Mouse (Mus musculus) lung, postnatal 0 days (tissue): ENCODE data around the gene Gnat2. TPM values are rescaled to one million over a fixed set of nuclear protein-coding genes. Genes with fewer than 3 reads are reported as not detected.

ENCODE experiments used
- ATAC-seq: fragments of 200-750 bp; cut with Nextera tagmentation; 2 replicates; pipeline ENCODE4 v1.8.0; 2017; ENCODE audit warnings: moderate library complexity
- DNase-seq: peaks from one replicate; pipeline ENCODE4 v3.0.0-alpha.2; 2016; ENCODE audit warnings: low spot score
- H3K27ac ChIP-seq: fragments of 300-500 bp; sonication (generic); 2 replicates; pipeline ENCODE4 v1.5.1; 2014; ENCODE audit warnings: antibody characterized with exemption, mild to moderate bottlenecking, low read length, mixed read lengths
- H3K27me3 ChIP-seq: fragments of 300-500 bp; sonication (generic); replicated peaks from 2 replicates; pipeline ENCODE4 v1.6.1; 2014; ENCODE audit warnings: low read length, mixed read lengths; ENCODE audit not compliant: insufficient read depth
- H3K36me3 ChIP-seq: fragments of 300-500 bp; sonication (generic); 2 replicates; pipeline ENCODE4 v1.6.1; 2014; ENCODE audit warnings: low read length, mixed read lengths; ENCODE audit not compliant: insufficient read depth
- H3K4me1 ChIP-seq: fragments of 300-500 bp; sonication (generic); 2 replicates; pipeline ENCODE4 v1.6.1; 2014; ENCODE audit warnings: antibody characterized with exemption, low read depth, low read length, mixed read lengths; ENCODE audit not compliant: insufficient read depth
- H3K4me2 ChIP-seq: fragments of 300-500 bp; sonication (generic); replicated peaks from 2 replicates; pipeline ENCODE4 v1.6.1; 2014; ENCODE audit warnings: low read depth, mild to moderate bottlenecking, low read length, moderate library complexity, mixed read lengths
- H3K4me3 ChIP-seq: fragments of 300-500 bp; sonication (generic); 2 replicates; pipeline ENCODE4 v1.5.1; 2014; ENCODE audit warnings: low read depth, low read length
- H3K9ac ChIP-seq: fragments of 300-500 bp; sonication (generic); replicated peaks from 2 replicates; pipeline ENCODE4 v1.6.1; 2014; ENCODE audit warnings: low read depth, mild to moderate bottlenecking
- H3K9me3 ChIP-seq: fragments of 300-500 bp; sonication (generic); 2 replicates; pipeline ENCODE4 v1.6.1; 2016; ENCODE audit warnings: low read length, mixed read lengths
- CTCF ChIP-seq: IDR thresholded peaks from 2 replicates; pipeline ENCODE4 v1.5.1; 2016; ENCODE audit warnings: antibody characterized with exemption, mild to moderate bottlenecking
- EP300 ChIP-seq: IDR thresholded peaks from 2 replicates; pipeline ENCODE4 v1.6.1; 2016; ENCODE audit warnings: antibody characterized with exemption, mild to moderate bottlenecking, control low read depth
- WGBS: fragments of 180-500 bp; shearing (Covaris S2); extraction: QIAGEN DNeasy Blood & Tissue Kit; methylation state at CpG from one replicate; pipeline ENCODE4 v1.1.7; 2014; 5-methylcytosine and 5-hydroxymethylcytosine counted together
- polyA plus RNA-seq: library from polyadenylated mRNA; unstranded; fragments of >200 nt; fragmentation: Nextera tagmentation; extraction: Ambion mirVana; gene quantifications from 2 replicates; pipeline ENCODE4 v1.2.1, GENCODE M21; 2015

Gnat2 gene
- polyA plus RNA-seq, 1 experiment from 2014 or later, result 0.33 TPM

DNA sequence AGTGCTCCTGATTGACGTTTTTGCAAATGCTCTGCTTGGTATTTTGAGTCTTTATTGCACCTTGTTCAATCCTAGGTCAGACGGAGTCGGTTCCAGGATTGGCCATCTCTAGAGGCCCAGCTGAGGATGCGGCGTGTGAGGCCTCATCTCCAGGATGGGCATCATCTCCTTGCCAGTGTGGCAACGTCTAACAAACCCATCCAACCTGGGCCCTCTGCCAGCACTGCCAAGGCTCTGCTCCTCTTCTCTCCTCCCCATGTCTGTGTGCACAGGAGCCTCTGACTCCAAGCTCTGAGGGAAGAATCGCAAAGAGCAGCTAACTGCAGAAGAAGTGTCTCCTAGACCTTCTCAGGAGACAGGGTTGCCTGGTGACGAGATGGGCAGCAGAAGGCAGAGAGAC, 29.9 kb upstream of the Gnat2 start:
- WGBS, result 79% methylated on average over 8 of the region's 8 CpGs
- no peak overlapping the region for H3K9ac ChIP-seq
- no peak overlapping the region for H3K4me2 ChIP-seq
- no peaks in the 10 kb centered on the region for H3K4me1 ChIP-seq
- no peak overlapping the region for H3K4me3 ChIP-seq
- H3K27ac ChIP-seq, result no peak overlapping the region
- no peak for TF ChIP-seq CTCF
- no peak for TF ChIP-seq EP300
- no peak for DNase-seq
- H3K36me3 ChIP-seq, result no peaks in the 10 kb centered on the region
- H3K27me3 ChIP-seq, result no peaks in the 10 kb centered on the region
- no peaks in the 10 kb centered on the region for H3K9me3 ChIP-seq
- ATAC-seq, result no peak

DNA sequence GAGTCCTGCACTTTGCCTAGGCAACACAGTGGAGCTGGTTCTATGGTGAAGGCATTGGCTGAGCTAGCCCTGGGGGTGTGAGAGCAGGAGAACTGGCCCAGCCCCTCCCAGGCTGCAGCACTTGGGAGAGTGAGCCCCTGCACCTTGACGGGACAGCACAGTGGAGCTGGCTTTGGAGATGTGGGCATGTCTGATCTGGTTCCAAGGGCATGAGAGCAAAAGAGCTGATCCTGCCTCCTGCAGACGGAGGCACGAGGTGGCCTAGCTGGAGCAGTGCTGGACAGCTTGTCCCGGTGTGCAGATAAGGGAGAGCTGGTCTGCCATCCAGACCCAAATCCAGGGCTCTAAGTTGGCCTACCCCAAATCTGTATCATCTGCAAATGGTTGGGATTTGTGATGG, 27.9 kb upstream of the Gnat2 start:
- DNase-seq, result no peak
- Histone ChIP-seq H3K27ac (no peak overlapping the region), H3K4me3 (no peak overlapping the region), H3K9me3 (no peaks in the 10 kb centered on the region), H3K27me3 (no peaks in the 10 kb centered on the region), H3K4me2 (no peak overlapping the region), H3K9ac (no peak overlapping the region), H3K4me1 (no peaks in the 10 kb centered on the region), H3K36me3 (no peaks in the 10 kb centered on the region)
- WGBS, result 58% methylated on average over 4 of the region's 4 CpGs
- no peak for ATAC-seq
- no peak for TF ChIP-seq CTCF
- TF ChIP-seq EP300, result no peak

DNA sequence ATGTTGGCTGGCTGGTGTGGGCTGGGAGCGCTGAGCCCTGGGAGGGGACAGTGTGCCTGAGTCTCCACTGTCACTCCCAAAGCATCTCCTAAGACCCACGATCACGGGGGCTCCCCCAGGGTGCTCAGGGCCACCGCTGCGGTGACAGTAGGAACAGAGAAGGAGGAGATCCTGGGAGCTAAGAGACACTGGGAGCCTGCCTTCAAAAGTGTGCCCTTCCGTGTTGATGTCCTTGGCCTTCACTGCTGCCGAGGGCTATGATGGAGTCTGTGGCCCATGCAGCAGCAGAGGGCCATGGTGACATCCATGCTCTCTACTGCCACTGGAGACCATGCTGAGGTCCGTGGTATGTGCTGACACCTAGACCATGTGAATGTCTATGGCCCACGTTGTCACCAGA, 27.0 kb upstream of the Gnat2 start:
- no peak overlapping the region for H3K9ac ChIP-seq
- DNase-seq, result no peak
- H3K4me2 ChIP-seq, result no peak overlapping the region
- H3K27me3 ChIP-seq, result no peaks in the 10 kb centered on the region
- TF ChIP-seq EP300, result no peak
- TF ChIP-seq CTCF, result no peak
- no peak overlapping the region for H3K4me3 ChIP-seq
- H3K27ac ChIP-seq, result no peak overlapping the region
- no peaks in the 10 kb centered on the region for H3K4me1 ChIP-seq
- no peaks in the 10 kb centered on the region for H3K9me3 ChIP-seq
- WGBS, result 74% methylated on average over 9 of the region's 9 CpGs
- ATAC-seq, result no peak
- H3K36me3 ChIP-seq, result no peaks in the 10 kb centered on the region

DNA sequence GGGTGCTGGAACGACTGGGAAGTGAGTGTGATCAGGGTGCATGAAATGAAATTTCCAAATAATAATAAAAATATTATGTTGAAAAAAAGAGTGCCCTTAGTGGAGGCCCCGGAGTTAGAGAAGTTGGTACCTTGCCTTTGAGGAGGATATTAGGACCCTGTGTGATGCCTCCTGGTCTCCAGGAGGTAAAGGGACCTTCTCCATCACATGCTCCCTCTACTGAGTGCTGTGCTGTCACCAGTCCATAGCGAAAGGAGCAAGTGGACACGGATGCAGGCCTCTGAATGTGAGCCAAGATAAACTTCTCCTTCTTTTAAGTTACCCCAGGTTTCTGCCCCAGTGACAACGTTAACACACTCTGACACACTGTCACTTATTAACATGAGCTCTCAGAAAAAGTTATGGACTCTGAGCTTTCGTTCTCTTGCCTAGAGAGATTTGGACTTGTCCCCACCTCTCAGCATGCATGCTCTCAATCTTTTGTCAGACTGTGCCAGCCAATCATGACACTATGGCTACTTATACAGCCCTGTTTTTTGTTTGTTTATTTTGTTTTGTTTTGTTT, 25.1 kb upstream of the Gnat2 start:
- Histone ChIP-seq H3K9ac (no peak overlapping the region), H3K4me2 (no peak overlapping the region), H3K4me1 (no peaks in the 10 kb centered on the region), H3K27me3 (no peaks in the 10 kb centered on the region), H3K9me3 (no peaks in the 10 kb centered on the region), H3K4me3 (no peak overlapping the region), H3K36me3 (no peaks in the 10 kb centered on the region), H3K27ac (no peak overlapping the region)
- 46% methylated on average over 6 of the region's 6 CpGs for WGBS
- DNase-seq (no peak), ATAC-seq (no peak)
- TF ChIP-seq CTCF (no peak), EP300 (no peak)

DNA sequence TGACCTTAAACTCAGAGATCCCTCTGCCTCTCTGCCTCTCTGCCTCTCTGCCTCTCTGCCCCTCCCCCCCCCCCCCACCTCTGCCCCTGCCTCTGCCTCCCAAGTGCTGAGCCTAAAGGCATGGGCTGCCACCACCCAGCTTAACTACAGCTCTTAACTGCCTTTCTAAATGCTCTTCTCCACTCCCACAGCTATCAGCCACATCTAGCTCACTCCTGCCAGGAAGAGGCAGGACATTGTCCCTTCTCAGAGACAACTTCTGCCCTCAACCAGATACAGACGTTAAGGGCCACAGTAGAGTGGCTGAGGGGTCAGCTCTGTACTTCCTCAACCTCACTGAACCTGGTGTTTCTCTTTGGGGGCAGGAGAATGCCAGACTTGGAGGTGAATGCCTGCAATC, 23.8 kb upstream of the Gnat2 start:
- Histone ChIP-seq H3K27me3 (no peaks in the 10 kb centered on the region), H3K4me1 (no peaks in the 10 kb centered on the region), H3K27ac (no peak overlapping the region), H3K9ac (no peak overlapping the region), H3K9me3 (no peaks in the 10 kb centered on the region), H3K4me3 (no peak overlapping the region), H3K36me3 (no peaks in the 10 kb centered on the region), H3K4me2 (no peak overlapping the region)
- no peak for ATAC-seq
- no peak for DNase-seq
- no peak for TF ChIP-seq CTCF
- no peak for TF ChIP-seq EP300
- 8% methylated on average over 1 of the region's 1 CpGs for WGBS

DNA sequence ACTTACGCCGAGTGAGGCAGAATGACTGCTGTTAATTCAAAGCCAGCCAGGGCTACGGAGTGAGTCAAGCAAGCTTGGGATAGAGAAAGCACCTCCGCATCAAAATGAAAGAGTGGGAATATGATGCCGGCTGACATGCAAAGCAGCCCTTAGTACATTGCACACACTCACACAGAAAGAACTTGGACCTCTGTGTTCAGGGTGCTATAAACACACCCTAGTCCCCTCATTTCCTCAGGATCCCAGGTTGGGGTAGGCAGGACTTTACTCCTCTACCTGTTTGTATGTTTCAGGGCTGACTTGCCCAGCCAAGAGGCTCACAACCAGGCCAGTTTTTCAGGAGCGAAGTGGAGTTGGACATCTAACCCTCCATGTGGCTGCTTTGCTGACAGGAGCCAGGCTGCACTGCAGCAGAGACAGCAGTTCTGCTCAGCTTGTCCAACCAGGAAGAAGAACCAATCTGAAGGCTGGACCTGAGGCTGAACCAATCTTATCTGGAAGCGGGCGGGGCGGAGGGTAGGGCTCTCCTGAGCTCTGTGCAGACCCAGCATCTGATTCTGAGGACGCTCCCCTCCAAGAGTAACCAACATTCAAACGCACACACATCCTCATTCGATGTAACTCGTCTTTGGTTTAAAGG, 23.2 kb upstream of the Gnat2 start:
- ATAC-seq (no peak), DNase-seq (no peak)
- Histone ChIP-seq H3K4me1 (no peaks in the 10 kb centered on the region), H3K9me3 (no peaks in the 10 kb centered on the region), H3K27me3 (no peaks in the 10 kb centered on the region), H3K4me2 (0 out of 2 replicates have a peak overlapping the region, but pooled peaks have one; percentile 9), H3K27ac (no peak overlapping the region), H3K36me3 (no peaks in the 10 kb centered on the region), H3K9ac (no peak overlapping the region), H3K4me3 (no peak overlapping the region)
- 61% methylated on average over 13 of the region's 13 CpGs for WGBS
- TF ChIP-seq EP300, result no peak
- TF ChIP-seq CTCF, result no peak
